Mouse (Mus musculus) gastrocnemius, postnatal 36 days (tissue): Measurements from ENCODE around the gene Ftl1. TPM values are rescaled to one million over a fixed set of nuclear protein-coding genes. Genes with fewer than 3 reads are reported as not detected.
"Not testable (repeated sequence)": the region's sequence is repeated elsewhere in the genome, so short reads cannot be mapped to it uniquely, and the experiment has no call there.

Experiments
- DNase-seq, 2 experiments: peaks; one replicate each; pipeline ENCODE4 v3.0.0; 2022
- intact Hi-C: fragments of 180-260 bp; cut with DNase I; formaldehyde crosslinking; loops from one replicate; pipeline ENCODE4 v1.15.1; 2025
- total RNA-seq, 2 experiments: library from RNA; stranded (reverse); gene quantifications; 2 replicates each; pipeline ENCODE4 v1.2.3; 2021

Gene Ftl1
- total RNA-seq, 2 experiments from 2014 or later = 132 to 146 TPM

GRCm38 (mm10) chr7:45478774-45479173 is 19.1 kb upstream of the Ftl1 start:
- intact Hi-C loops = loop anchor here (5.0 kb wide), 1 partner anchor 39 kb away; no protein-coding TSS in a partner anchor
- DNase-seq = no peak

DNA sequence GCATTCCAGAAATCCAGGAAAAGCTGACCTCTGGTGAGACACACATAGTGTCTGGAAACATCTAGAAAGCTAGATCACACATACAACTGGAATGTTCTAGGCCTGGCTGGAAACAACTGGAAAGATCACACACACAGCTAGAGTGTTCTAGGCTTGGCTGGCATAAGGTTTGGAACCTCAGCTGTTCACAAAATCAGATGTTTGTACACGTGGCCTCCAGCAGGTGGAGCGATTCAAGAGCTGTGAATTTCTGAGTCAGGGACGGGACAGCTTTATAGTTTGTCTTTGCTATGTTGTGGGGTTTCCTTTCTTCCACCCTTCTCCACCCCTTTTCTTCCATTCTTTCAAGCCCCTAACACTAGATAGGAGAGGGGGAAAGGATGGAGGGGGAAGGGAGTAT is 17.3 kb upstream of the Ftl1 start:
- DNase-seq = peak in 1 of 2 experiments; percentile 42
- intact Hi-C loops = loop anchor here (5.0 kb wide), 1 partner anchor 40 kb away; no protein-coding TSS in a partner anchor

GRCm38 (mm10) chr7:45476453-45476852 is 16.8 kb upstream of the Ftl1 start:
- intact Hi-C loops = loop anchor here (5.0 kb wide), 1 partner anchor 41 kb away; no protein-coding TSS in a partner anchor
- no peak for DNase-seq

- DNase-seq = no peak
- intact Hi-C loops = loop anchor here (5.0 kb wide), 1 partner anchor 42 kb away; no protein-coding TSS in a partner anchor
These were observed 15.7 kb upstream of the Ftl1 start for GRCm38 (mm10) chr7:45475291-45475969.

DNA sequence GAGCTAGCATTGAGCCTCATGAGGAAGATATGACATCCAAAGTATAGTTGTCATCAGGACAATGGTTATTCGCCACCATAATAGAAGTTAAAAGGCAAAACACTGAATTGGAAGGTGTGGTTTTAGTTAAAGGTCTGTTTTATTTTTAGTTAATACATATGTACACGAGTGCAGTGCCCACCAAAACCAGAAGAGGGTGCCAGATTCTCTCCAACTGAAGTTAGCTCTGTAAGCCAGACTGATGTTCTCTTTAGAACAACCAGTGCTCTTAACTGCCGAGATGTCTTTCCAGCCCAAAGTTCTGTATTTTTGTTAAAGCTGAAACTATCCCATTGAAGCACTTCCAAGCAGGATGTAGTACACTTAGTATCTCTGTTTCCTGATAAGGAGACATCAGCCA is 11.2 kb upstream of the Ftl1 start:
- peak in 1 of 2 experiments; percentile 50 for DNase-seq

GRCm38 (mm10) chr7:45467090-45467670 is 7.5 kb upstream of the Ftl1 start:
- DNase-seq = no peak
- intact Hi-C loops = no loop called here

More for the DNA sequence above, 11.2 kb upstream of the Ftl1 start:
- intact Hi-C loops = loop anchor here (2.0 kb wide), 1 partner anchor 90 kb away; no protein-coding TSS in a partner anchor

DNA sequence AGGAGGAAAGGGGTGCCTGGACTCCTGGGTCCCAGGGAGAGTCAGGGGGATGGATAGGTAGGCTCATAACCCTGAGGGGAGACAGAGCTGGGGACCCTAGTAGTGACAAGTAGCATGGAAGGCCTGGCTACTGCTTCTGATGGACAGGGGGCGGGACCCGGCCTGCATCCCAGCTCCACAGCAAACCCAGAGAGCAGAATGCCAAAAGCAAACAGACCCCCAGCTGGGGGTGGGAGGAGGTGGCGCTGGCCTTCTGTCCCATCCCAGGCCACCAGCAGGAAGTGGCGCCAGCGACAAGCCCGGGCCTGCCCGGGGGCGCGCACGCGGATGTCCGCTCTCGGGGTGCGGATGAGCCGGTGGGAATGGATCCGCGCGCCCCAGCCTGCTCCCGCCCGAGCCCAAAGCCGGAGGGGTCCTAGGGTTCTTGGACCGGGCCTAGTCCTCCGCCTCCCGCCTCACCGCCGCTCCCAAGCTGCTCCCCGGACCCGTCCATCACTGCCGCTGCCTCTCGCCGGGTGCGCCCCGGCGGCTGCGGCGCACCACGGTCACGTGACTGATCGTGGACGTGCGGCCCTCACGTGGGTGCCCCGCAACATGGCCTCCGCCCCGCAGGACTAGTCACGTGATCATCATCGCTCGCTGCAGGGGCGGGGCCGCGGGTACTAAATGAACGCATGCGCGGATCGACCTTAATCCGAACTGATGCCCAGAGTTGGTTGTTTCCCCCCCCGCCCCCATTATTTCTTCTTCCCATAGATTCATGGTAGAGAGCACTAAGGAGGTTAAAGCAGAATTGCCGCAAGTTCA is 6.8 kb upstream of the Ftl1 start, which contains the start of gene Bax:
Bax (minus strand) TSS at position 616 of the 807 bp plus-strand sequence.
- intact Hi-C loops = loop anchor here (1.0 kb wide), 1 partner anchor 114 kb away; no protein-coding TSS in a partner anchor

DNA sequence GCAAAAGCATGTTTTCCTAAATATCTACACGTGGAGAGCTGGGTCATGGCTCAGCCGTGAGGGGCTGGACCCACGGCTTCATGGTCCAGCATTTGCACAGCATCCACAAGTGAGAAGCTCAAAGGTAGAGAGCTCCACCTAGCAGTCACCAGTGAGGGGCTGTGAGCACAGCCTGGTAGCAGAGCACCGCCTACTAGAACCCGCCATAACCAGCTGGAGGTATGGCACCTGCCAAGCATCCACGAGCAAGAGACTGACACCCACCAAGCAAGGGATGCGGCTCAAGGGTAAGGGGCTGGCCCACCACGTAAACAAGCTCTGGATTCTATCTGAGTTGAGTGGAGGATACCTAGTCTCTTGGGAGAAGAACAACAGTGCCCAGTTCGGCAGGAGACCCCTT is 5.9 kb upstream of the Ftl1 start:
- intact Hi-C loops = no loop called here
- DNase-seq = no peak

More for the DNA sequence above, 6.8 kb upstream of the Ftl1 start, which contains the start of gene Bax:
- DNase-seq = peak; percentile 90 to 95

DNA sequence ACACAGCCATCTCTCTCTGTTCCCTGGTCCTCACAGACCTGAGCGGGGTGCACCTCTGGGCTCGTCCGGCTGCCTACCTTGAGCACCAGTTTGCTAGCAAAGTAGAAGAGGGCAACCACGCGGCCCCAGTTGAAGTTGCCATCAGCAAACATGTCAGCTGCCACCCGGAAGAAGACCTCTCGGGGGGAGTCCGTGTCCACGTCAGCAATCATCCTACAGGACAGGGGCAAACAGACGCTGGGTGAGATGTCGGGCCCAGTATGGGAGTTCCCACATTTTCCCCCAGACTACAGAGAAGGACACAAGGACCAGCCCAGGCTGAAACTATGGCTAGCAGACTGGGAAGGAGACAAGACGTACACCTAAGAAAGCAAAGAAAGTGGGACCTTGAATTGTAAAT is 5.4 kb upstream of the Ftl1 start:
- intact Hi-C loops = no loop called here
- no peak for DNase-seq

DNA sequence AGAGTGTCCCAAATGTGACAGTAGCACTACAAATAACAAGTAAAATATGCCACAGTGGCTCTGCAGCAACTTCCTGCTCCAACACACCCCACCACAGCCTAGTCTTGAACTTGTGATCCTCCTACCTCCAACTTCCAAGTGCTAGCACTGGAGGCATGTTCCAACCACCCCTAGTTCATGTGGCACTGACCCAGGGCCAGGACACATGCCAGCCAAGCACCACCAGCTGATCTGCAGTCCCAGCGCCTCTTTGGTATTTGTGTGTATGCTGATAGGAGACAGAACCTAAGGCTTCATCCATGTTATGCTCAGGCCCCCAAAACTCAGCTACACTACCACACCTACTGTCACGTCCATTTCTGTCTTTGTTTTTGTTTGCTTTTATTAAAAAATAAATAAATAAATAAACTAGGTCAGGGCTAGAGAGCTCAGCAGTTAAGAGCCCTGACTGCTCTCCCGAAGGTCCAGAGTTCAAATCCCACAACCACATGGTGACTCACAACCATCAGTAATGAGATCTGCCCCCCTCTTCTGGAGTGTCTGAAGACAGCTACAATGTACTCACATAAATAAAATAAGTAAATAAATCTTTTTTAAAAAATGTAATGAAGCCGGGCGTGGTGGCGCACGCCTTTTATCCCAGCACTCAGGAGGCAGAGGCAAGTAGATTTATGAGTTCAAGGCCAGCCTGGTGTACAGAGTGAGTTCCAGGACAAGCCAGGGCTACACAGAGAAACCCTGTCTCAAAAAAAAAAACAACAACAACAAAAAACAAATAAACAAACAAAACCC is 4.5 kb upstream of the Ftl1 start:
- DNase-seq = no peak

DNA sequence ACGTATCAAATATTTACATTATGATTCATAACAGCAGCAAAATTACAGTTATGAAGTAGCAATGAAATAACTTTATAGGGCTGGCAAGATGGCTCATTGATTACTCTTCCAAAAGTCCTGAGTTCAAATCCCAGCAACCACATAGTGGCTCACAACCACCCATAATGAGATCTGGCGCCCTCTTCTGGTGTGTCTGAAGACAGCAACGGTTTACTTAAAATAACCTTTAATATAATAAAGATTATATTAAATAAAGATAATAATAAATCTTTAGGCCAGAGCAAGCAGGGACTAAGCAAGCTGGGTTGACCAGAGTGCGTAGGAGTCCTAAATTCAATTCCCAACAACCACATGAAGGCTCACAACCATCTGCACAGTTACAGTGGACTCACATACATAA is 3.2 kb upstream of the Ftl1 start:
- DNase-seq, intact Hi-C loops: not testable (repeated sequence)

More for the DNA sequence above, 4.5 kb upstream of the Ftl1 start:
- intact Hi-C loops = no loop called here

DNA sequence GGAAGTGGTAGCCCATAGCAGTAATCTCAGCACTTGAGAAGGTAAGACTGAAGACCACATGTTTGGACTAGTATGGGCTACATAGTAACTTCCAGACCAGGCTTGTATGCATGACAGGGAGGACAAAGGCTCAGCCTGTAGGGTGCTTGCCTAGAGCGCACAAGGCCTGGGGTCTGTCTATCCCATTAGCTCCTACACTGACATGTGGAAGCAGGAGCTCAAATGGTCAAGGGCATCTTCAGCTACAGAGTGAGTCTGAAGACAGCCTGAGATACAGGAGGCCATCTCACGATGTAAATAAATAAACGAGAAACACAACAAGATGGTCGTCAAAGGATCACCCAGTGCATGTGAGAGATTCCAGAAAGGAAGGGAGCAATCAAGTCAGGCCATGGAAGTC is 2.6 kb upstream of the Ftl1 start:
- intact Hi-C loops = no loop called here
- DNase-seq = no peak

GRCm38 (mm10) chr7:45461781-45462180 is 2.1 kb upstream of the Ftl1 start:
- no peak for DNase-seq
- intact Hi-C loops = no loop called here

DNA sequence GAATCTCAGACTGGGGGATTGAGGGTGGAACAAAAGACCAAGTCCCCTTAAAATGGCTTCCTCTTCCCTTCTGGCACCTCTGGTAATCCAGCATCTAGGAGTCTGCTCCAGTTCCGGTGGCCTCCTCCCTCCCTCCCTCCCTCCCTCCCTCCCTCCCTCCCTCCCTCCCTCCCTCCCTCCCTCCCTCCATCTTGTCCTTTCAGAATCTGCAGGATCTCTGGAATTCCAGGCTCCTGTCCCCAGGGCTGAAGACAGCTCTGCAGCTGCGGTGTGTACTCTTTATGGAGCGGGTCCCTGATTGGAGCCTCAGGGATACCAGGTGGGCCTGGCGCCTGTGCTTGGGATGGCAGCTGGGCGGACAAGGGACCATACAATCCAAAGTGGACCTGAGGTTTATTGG is 1.6 kb upstream of the Ftl1 start:
- no peak for DNase-seq
- intact Hi-C loops = no loop called here

DNA sequence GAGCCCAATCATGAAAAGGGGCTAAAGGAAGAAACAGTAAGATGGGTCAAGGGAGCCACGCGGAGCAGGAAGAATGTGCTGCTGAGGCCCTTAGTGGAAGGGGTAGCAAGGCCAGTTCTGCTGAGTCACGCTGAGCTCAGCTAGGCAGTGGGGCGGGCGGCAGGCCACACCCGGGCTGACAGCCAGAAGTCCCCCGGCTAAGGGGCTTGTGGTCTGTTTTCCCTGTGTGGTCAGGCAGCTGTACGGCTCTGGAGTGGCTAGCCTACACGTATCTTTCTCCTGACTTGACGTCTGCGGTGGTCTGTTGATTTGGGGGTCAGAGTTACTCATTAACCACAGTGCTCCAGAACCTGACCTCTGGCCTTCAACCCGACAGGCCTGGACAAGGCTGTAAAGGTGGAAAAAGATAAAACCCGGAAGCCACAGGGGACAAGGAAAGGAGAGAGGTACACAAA is 1.2 kb upstream of the Ftl1 start:
- peak; percentile 42 to 65 for DNase-seq
- intact Hi-C loops = no loop called here

DNA sequence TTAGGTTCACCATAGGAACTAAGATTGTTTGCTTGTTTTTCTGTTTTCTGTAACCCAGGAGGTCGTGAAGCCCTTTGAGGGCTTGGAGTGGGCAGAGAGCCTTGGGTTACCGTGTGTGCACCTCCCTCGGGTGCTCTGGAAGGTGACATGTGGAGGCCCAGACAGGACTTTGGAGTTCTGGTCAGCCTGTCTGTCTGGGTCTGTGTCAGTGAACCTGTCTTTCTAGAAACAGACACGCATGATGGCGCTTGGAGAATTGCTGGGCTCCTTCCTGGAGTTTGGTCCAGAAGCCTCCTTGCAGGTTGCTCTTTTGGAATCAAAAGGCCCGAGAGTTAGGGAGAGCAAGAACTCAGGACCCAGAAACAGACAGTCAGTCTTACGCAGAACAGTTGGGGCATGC is 693 bp upstream of the Ftl1 start:
- intact Hi-C loops = no loop called here
- DNase-seq = peak in 1 of 2 experiments; percentile 43

GRCm38 (mm10) chr7:45458748-45459563 is 728 bp downstream of the Ftl1 start:
- intact Hi-C loops = no loop called here
- peak; percentile 68 to 79 for DNase-seq

DNA sequence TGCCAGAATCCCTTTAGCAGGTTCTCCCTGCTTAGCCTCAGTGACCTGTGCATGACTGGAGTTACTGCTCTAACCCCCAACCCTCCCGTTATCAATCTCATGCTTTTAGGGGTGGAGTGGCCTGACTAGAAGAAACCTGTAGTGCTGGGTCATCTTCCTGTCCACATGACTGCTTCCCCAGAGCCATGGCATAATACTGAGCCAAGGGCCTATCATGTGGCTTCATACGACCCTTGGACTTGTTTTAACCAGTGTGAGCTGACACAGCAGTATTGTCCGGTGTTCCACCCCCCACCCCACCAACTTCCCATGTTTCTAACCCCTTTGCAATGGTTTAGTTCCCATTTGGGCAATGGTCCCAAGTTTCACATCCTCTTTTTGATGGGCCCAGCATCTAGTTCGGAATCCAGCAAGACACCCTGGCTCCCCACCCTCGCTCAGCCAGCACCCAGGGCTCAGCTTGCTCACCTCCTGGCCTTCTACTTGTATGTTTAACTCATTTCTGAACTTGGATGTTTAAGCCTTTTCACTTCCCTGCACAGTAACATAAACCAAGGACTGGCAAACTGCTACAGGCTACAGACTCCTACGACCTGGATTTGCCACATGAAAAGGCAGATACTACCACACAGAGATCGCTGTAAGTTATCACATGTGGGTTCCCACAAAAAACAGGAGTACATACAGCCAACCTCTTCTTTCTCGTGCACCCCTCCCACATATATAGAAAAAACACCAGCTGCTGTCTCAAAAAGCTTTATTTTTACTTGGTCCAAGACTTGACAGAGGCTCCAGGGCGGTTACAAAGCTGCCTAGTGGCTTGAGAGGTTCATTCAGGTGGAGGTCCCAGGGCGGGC is 2.3 kb downstream of the Ftl1 start:
- intact Hi-C loops = no loop called here
- DNase-seq = no peak
